8 mouse cellular contexts compared by ENCODE assay signal in the genomic region with DNA sequence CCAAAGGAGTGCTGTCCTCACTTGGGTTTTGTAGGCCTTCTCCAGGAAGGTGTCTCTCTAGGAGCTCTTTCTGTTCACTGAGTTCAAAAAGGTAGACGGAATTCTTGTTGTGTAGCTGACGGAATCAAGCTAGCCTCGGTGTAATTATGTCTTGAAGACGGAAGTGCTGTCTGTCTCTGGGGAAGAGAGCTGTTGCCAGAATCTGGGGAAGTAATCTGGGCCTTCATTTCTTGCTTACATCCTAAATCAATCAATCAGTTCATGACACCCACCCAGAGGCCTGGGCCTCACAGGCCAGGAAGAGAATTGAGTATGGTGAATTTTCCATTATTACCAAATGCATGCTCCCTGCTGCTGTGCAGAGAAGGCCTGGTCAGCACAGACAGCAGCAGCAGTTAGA. TPM values are rescaled to one million over a fixed set of nuclear protein-coding genes. Genes with fewer than 3 reads are reported as not detected.
DNase-seq lines count a peak whose midpoint lies in the region; ATAC-seq and TF ChIP-seq lines count a peak whose summit lies in the region.

No protein-coding gene starts in this region.

- no peak for TF ChIP-seq EP300 in liver, embryonic 14.5 days (IDR thresholded peaks at IDR 0.05; ENCODE audit: low read depth)

- TF ChIP-seq CTCF in liver, embryonic 14.5 days (IDR thresholded peaks at IDR 0.05; ENCODE audit: low read depth), result no peak

- H3K9ac ChIP-seq in heart, embryonic 15.5 days, result peak overlapping the region; percentile 99
- H3K9ac ChIP-seq in liver, embryonic 14.5 days (replicated peaks), result peak overlapping the region; percentile 27; the same call in 1 of the 2 replicates
- peak overlapping the region; percentile 88 for H3K9ac ChIP-seq in stomach, embryonic 16.5 days (ENCODE audit: low read length)

- no peaks in the 10 kb centered on the region for H3K36me3 ChIP-seq in heart, embryonic 15.5 days
- H3K36me3 ChIP-seq in liver, embryonic 14.5 days (replicated peaks; ENCODE audit: control insufficient read depth, insufficient read depth, low read depth), result no peaks in the 10 kb centered on the region
- H3K36me3 ChIP-seq in stomach, embryonic 16.5 days (ENCODE audit: control insufficient read depth, insufficient read depth, low read length), result no peaks in the 10 kb centered on the region

- 6% methylated on average over 4 of the region's 4 CpGs for WGBS in heart, embryonic 15.5 days
- 41% methylated on average over 4 of the region's 4 CpGs for WGBS in liver, embryonic 14.5 days (ENCODE audit: insufficient replicate concordance)
- 2% methylated on average over 4 of the region's 4 CpGs for WGBS in stomach, embryonic 16.5 days

- peak overlapping the region; percentile 93 for H3K4me3 ChIP-seq in heart, embryonic 15.5 days
- H3K4me3 ChIP-seq in liver, embryonic 14.5 days (ENCODE audit: insufficient read depth in 1 of 2, low read depth in 2 of 2, low read length in 2 of 2), result peak overlapping the region; percentile 45 to 74; a peak in 3 of 4 replicates
- peak overlapping the region; percentile 68 for H3K4me3 ChIP-seq in stomach, embryonic 16.5 days (replicated peaks; ENCODE audit: low read length)

- peak overlapping the region; percentile 98 for H3K27ac ChIP-seq in heart, embryonic 15.5 days
- H3K27ac ChIP-seq in liver, embryonic 14.5 days, result no peak overlapping the region
- peak overlapping the region; percentile 95 for H3K27ac ChIP-seq in stomach, embryonic 16.5 days (ENCODE audit: low read length)

- peak overlapping the region; percentile 86 for H3K4me2 ChIP-seq in heart, embryonic 15.5 days
- H3K4me2 ChIP-seq in liver, embryonic 14.5 days (ENCODE audit: low read depth), result peak overlapping the region; percentile 72
- peak overlapping the region; percentile 95 for H3K4me2 ChIP-seq in stomach, embryonic 16.5 days (ENCODE audit: low read depth, low read length)

- H3K4me1 ChIP-seq in heart, embryonic 15.5 days (replicated peaks), result peaks cover 68% of the 10 kb centered on the region
- H3K4me1 ChIP-seq in liver, embryonic 14.5 days (replicated peaks; ENCODE audit: control insufficient read depth in 2 of 2, insufficient read depth in 2 of 2, low read length in 1 of 2), result peaks cover 10 to 35% of the 10 kb centered on the region in 2 experiments
- peaks cover 47% of the 10 kb centered on the region for H3K4me1 ChIP-seq in stomach, embryonic 16.5 days (ENCODE audit: control insufficient read depth, insufficient read depth, low read length)

- no peaks in the 10 kb centered on the region for H3K27me3 ChIP-seq in heart, embryonic 15.5 days
- no peaks in the 10 kb centered on the region for H3K27me3 ChIP-seq in liver, embryonic 14.5 days (ENCODE audit: control insufficient read depth, insufficient read depth, low read length)
- no peaks in the 10 kb centered on the region for H3K27me3 ChIP-seq in stomach, embryonic 16.5 days (ENCODE audit: control insufficient read depth, insufficient read depth, low read length)

- DNase-seq in spleen, postnatal 36 days (ENCODE audit: low spot score in 2 of 2), result peak; percentile 40
- no peak for DNase-seq in spleen, postnatal 4 days (ENCODE audit: low spot score in 2 of 2)
- no peak for DNase-seq in liver, embryonic 14.5 days (ENCODE audit: low read depth in 3 of 3, low spot score in 3 of 3)
- DNase-seq in gastrocnemius, postnatal 10 days, result no peak
- DNase-seq in layer of hippocampus, adult 8-10 months (ENCODE audit: low spot score in 2 of 2), result no peak
- DNase-seq in right cerebral cortex, adult 2 months (ENCODE audit: low spot score in 2 of 2), result no peak

- ATAC-seq in heart, embryonic 15.5 days (replicated peaks; ENCODE audit: insufficient number of reproducible peaks, insufficient read depth, low FRiP score, low read depth), result no peak
- no peak for ATAC-seq in liver, embryonic 14.5 days (ENCODE audit: insufficient read depth)
- no peak for ATAC-seq in stomach, embryonic 16.5 days (ENCODE audit: insufficient read depth, low FRiP score)

- H3K9me3 ChIP-seq in heart, embryonic 15.5 days (replicated peaks), result no peaks in the 10 kb centered on the region
- no peaks in the 10 kb centered on the region for H3K9me3 ChIP-seq in liver, embryonic 14.5 days (ENCODE audit: control insufficient read depth, low read length)
- H3K9me3 ChIP-seq in stomach, embryonic 16.5 days (replicated peaks; ENCODE audit: control insufficient read depth, low read length), result no peaks in the 10 kb centered on the region

RNA-seq across cellular contexts. Expression of a gene that starts 48.8 kb away (rescaled TPM):
- polyA plus RNA-seq in heart, embryonic 15.5 days (2015; fragmentation: Nextera tagmentation; extraction: Ambion mirVana), result 0.04 and 0.18 TPM in 2 replicates
- 0.01 TPM in 1 of 2 replicates, not detected in the other for polyA plus RNA-seq in liver, embryonic 14.5 days (2012; rRNA removed)
- polyA plus RNA-seq in liver, embryonic 14.5 days (2014; fragmentation: Nextera tagmentation; extraction: Ambion mirVana), result not detected in 2 replicates
- polyA plus RNA-seq in stomach, embryonic 16.5 days (2015; fragmentation: Nextera tagmentation; extraction: Ambion mirVana), result 0.10 TPM in 1 of 2 replicates, not detected in the other
- total RNA-seq in gastrocnemius, postnatal 10 days (2021), result not detected
- total RNA-seq in layer of hippocampus, adult 8-10 months (2022), result not detected

Comparison
In these comparisons a context has a peak if more than half of its experiments do, and no peak if none do; other contexts are left out.
1. DNase-seq: peak in spleen, postnatal 36 days (2 of 2); none in spleen, postnatal 4 days (0 of 2), liver, embryonic 14.5 days (0 of 3), gastrocnemius, postnatal 10 days (single experiment), layer of hippocampus, adult 8-10 months (0 of 2) and right cerebral cortex, adult 2 months (0 of 2).
2. H3K9ac ChIP-seq: peak in every context shown above with its lines; median percentile 99 in heart, embryonic 15.5 days; 88 in stomach, embryonic 16.5 days; 27 in liver, embryonic 14.5 days.
3. Peak in every context shown above with its lines, with median percentiles within 50 percentile points of each other: H3K4me2 ChIP-seq and H3K4me3 ChIP-seq.